In genomic region chr15:51591406-51592068, GRCm38 (mm10) we compare ENCODE assay signal across 9 mouse cellular contexts.
DNase-seq lines count a peak whose midpoint lies in the region; ATAC-seq and TF ChIP-seq lines count a peak whose summit lies in the region.
"Had no signal": no experiment of that assay in that cellular context is flagged by ENCODE, and none has a peak within 500 bp of the region (broad histone marks: within the 10 kb centered on the region; RNA-seq: fewer than 3 reads in every experiment).

No protein-coding gene starts in this region.

- H3K4me2 ChIP-seq in kidney, embryonic 15.5 days: peak overlapping the region; percentile 27; the same call in 1 of the 2 replicates
- H3K4me2 ChIP-seq in midbrain, embryonic 11.5 days: no peak overlapping the region
- no peak overlapping the region; the same call in 1 of the 2 replicates for H3K4me2 ChIP-seq in liver, postnatal 0 days (ENCODE audit: low read depth, low read length)

- TF ChIP-seq POLR2A in brain, embryonic 14.5 days (IDR thresholded peaks at IDR 0.05; ENCODE audit: borderline replicate concordance, extremely low read depth, insufficient read depth, insufficient read length, poor library complexity, severe bottlenecking): no peak

- WGBS in kidney, embryonic 15.5 days: 62% methylated on average over 17 of the region's 17 CpGs
- WGBS in hindbrain, embryonic 10.5 days: 52% methylated on average over 17 of the region's 17 CpGs
- 57% methylated on average over 17 of the region's 17 CpGs for WGBS in midbrain, embryonic 11.5 days
- 67% methylated on average over 17 of the region's 17 CpGs for WGBS in liver, postnatal 0 days (ENCODE audit: insufficient replicate concordance)

- no peak overlapping the region for H3K27ac ChIP-seq in kidney, embryonic 15.5 days
- peak overlapping the region; percentile 29; the same call in 1 of the 2 replicates for H3K27ac ChIP-seq in hindbrain, embryonic 10.5 days
- H3K27ac ChIP-seq in midbrain, embryonic 11.5 days (ENCODE audit: low read depth, low read length): no peak overlapping the region
- no peak overlapping the region for H3K27ac ChIP-seq in liver, postnatal 0 days (ENCODE audit: low read depth)
- H3K27ac ChIP-seq: macrophage had no signal

- no peak for DNase-seq in kidney, postnatal 4 days
- DNase-seq in brain, embryonic 14.5 days (ENCODE audit: low read depth): peak; percentile 47
- peak; percentile 16 for DNase-seq in hindbrain, embryonic 10.5 days (ENCODE audit: low spot score)
- DNase-seq in midbrain, embryonic 11.5 days (ENCODE audit: low spot score, missing footprints): peak; percentile 82
- no peak for DNase-seq in spleen, adult 18-20 months
- no peak for DNase-seq in urinary bladder, postnatal 4 days (ENCODE audit: low spot score in 2 of 2)
- DNase-seq in liver, postnatal 0 days: no peak

- no peaks in the 10 kb centered on the region for H3K27me3 ChIP-seq in kidney, embryonic 15.5 days
- peaks cover 3% of the 10 kb centered on the region; the same call in 1 of the 2 replicates for H3K27me3 ChIP-seq in hindbrain, embryonic 10.5 days (ENCODE audit: insufficient read depth, poor library complexity, severe bottlenecking)
- H3K27me3 ChIP-seq in midbrain, embryonic 11.5 days (ENCODE audit: control insufficient read depth, insufficient read depth, low read length): no peaks in the 10 kb centered on the region
- no peaks in the 10 kb centered on the region for H3K27me3 ChIP-seq in liver, postnatal 0 days (ENCODE audit: insufficient read depth, low read length)

- no peaks in the 10 kb centered on the region for H3K9me3 ChIP-seq in kidney, embryonic 15.5 days (replicated peaks)
- H3K9me3 ChIP-seq in hindbrain, embryonic 10.5 days: no peaks in the 10 kb centered on the region
- H3K9me3 ChIP-seq in midbrain, embryonic 11.5 days (ENCODE audit: control insufficient read depth, low read length): no peaks in the 10 kb centered on the region
- H3K9me3 ChIP-seq in liver, postnatal 0 days (ENCODE audit: low read length): no peaks in the 10 kb centered on the region

- ATAC-seq in kidney, embryonic 15.5 days (replicated peaks; ENCODE audit: low FRiP score): no peak
- no peak; the same call in 1 of the 2 replicates for ATAC-seq in midbrain, embryonic 11.5 days (ENCODE audit: low FRiP score)
- ATAC-seq in liver, postnatal 0 days: no peak

- H3K4me3 ChIP-seq in kidney, embryonic 15.5 days (replicated peaks): no peak overlapping the region
- no peak overlapping the region for H3K4me3 ChIP-seq in hindbrain, embryonic 10.5 days
- H3K4me3 ChIP-seq in midbrain, embryonic 11.5 days (ENCODE audit: low read depth, low read length): no peak overlapping the region
- H3K4me3 ChIP-seq in liver, postnatal 0 days (ENCODE audit: low read depth, low read length): no peak overlapping the region

- H3K36me3 ChIP-seq in kidney, embryonic 15.5 days: no peaks in the 10 kb centered on the region
- H3K36me3 ChIP-seq in hindbrain, embryonic 10.5 days: no peaks in the 10 kb centered on the region
- H3K36me3 ChIP-seq in midbrain, embryonic 11.5 days (ENCODE audit: control insufficient read depth, insufficient read depth, low read length): no peaks in the 10 kb centered on the region
- no peaks in the 10 kb centered on the region for H3K36me3 ChIP-seq in liver, postnatal 0 days (replicated peaks; ENCODE audit: insufficient read depth, low read length)

- no peak overlapping the region for H3K9ac ChIP-seq in kidney, embryonic 15.5 days
- H3K9ac ChIP-seq in midbrain, embryonic 11.5 days (ENCODE audit: low read length): no peak overlapping the region
- no peak overlapping the region for H3K9ac ChIP-seq in liver, postnatal 0 days (replicated peaks)

- peaks cover 10% of the 10 kb centered on the region; the same call in 1 of the 2 replicates for H3K4me1 ChIP-seq in kidney, embryonic 15.5 days
- peaks cover 9% of the 10 kb centered on the region for H3K4me1 ChIP-seq in hindbrain, embryonic 10.5 days (replicated peaks)
- peaks cover 9% of the 10 kb centered on the region for H3K4me1 ChIP-seq in midbrain, embryonic 11.5 days (ENCODE audit: control insufficient read depth, insufficient read depth, low read length)
- no peaks in the 10 kb centered on the region for H3K4me1 ChIP-seq in liver, postnatal 0 days (ENCODE audit: insufficient read depth)

- no peak for TF ChIP-seq EP300 in liver, postnatal 0 days (IDR thresholded peaks at IDR 0.05; ENCODE audit: low read depth)

- no peak for TF ChIP-seq CTCF in brain, embryonic 14.5 days (IDR thresholded peaks at IDR 0.05; ENCODE audit: borderline replicate concordance, extremely low read depth, insufficient read depth, insufficient read length)
- no peak for TF ChIP-seq CTCF in liver, postnatal 0 days (IDR thresholded peaks at IDR 0.05; ENCODE audit: low read depth)

Comparison
In these comparisons a context has a peak if more than half of its experiments do, and no peak if none do; other contexts are left out.
1. DNase-seq: peak in brain, embryonic 14.5 days (single experiment), hindbrain, embryonic 10.5 days (single experiment) and midbrain, embryonic 11.5 days (single experiment); none in kidney, postnatal 4 days (0 of 2), spleen, adult 18-20 months (0 of 2), urinary bladder, postnatal 4 days (0 of 2) and liver, postnatal 0 days (single experiment).